Mouse (Mus musculus) cerebellum, adult 8-10 months (tissue): ENCODE results near the gene Sds.

Source experiments
- DNase-seq: peaks from one replicate; pipeline ENCODE4 v3.0.0; 2022

The Sds gene

GRCm38 (mm10) chr5:120476296-120476695 lies at the start of gene Sds:
TSS of gene Sds (plus strand) at chr5:120476526.
- DNase-seq, result no peak

- no peak for DNase-seq
Measured at GRCm38 (mm10) chr5:120426572-120426971, 49.8 kb upstream of the Sds start.

- DNase-seq, result no peak
Measured at GRCm38 (mm10) chr5:120427451-120427938, 48.8 kb upstream of the Sds start.

- DNase-seq, result no peak
Measured at GRCm38 (mm10) chr5:120428189-120428838, 48.0 kb upstream of the Sds start.

GRCm38 (mm10) chr5:120428990-120429389 lies 47.3 kb upstream of the Sds start:
- DNase-seq, result no peak

GRCm38 (mm10) chr5:120429692-120430091 lies 46.6 kb upstream of the Sds start:
- DNase-seq, result no peak

- DNase-seq, result no peak
Measured at GRCm38 (mm10) chr5:120431001-120431583, 45.2 kb upstream of the Sds start.

- no peak for DNase-seq
Measured at GRCm38 (mm10) chr5:120431649-120432485, 44.5 kb upstream of the Sds start, which contains the start of gene Lhx5. TSS of gene Lhx5 (plus strand) at chr5:120431699.

- no peak for DNase-seq
Measured at GRCm38 (mm10) chr5:120432486-120433015, 43.8 kb upstream of the Sds start.

- DNase-seq, result no peak
Measured at GRCm38 (mm10) chr5:120433135-120433760, 43.1 kb upstream of the Sds start.

GRCm38 (mm10) chr5:120434231-120434735 lies 42.0 kb upstream of the Sds start:
- no peak for DNase-seq

- DNase-seq, result no peak
Measured at GRCm38 (mm10) chr5:120435006-120435681, 41.2 kb upstream of the Sds start.

- no peak for DNase-seq
Measured at GRCm38 (mm10) chr5:120435731-120436501, 40.4 kb upstream of the Sds start.

GRCm38 (mm10) chr5:120436885-120437495 lies 39.3 kb upstream of the Sds start:
- no peak for DNase-seq

- DNase-seq, result no peak
Measured at GRCm38 (mm10) chr5:120437539-120437938, 38.8 kb upstream of the Sds start.

GRCm38 (mm10) chr5:120437986-120438385 lies 38.3 kb upstream of the Sds start:
- no peak for DNase-seq

- no peak for DNase-seq
Measured at GRCm38 (mm10) chr5:120438469-120438868, 37.9 kb upstream of the Sds start.

- DNase-seq, result no peak
Measured at GRCm38 (mm10) chr5:120438991-120439710, 37.2 kb upstream of the Sds start.

GRCm38 (mm10) chr5:120439887-120440670 lies 36.2 kb upstream of the Sds start:
- DNase-seq, result no peak
